Mouse (Mus musculus) ES-Bruce4 (cell line): ENCODE measurements at regions not wholly inside any gene's neighbourhood (a gene's known extent, or its start where the extent isn't known, plus 50 kb on each side); places are given as distances from the start of the nearest gene placed in this dataset.

Source experiments
- H3K27ac ChIP-seq: 2 replicates; pipeline ENCODE4 v1.5.1; 2012; ENCODE audit warnings: low read length, inconsistent platforms; ENCODE audit not compliant: insufficient read depth
- H3K27me3 ChIP-seq: 2 replicates; pipeline ENCODE4 v1.6.1; 2012; ENCODE audit warnings: mild to moderate bottlenecking, low read length, inconsistent platforms; ENCODE audit not compliant: control insufficient read depth, poor library complexity, insufficient read depth, severe bottlenecking
- H3K36me3 ChIP-seq: 2 replicates; pipeline ENCODE4 v1.6.1; 2012; ENCODE audit warnings: inconsistent platforms, mild to moderate bottlenecking, low read length, moderate library complexity; ENCODE audit not compliant: control insufficient read depth, poor library complexity, insufficient read depth, severe bottlenecking
- H3K4me1 ChIP-seq: one replicate; pipeline ENCODE4 v1.8.1; 2011; ENCODE audit warnings: low read length; ENCODE audit not compliant: control insufficient read depth, insufficient read depth
- H3K4me3 ChIP-seq: 2 replicates; pipeline ENCODE4 v1.5.1; 2011; ENCODE audit warnings: low read depth, mild to moderate bottlenecking, low read length
- H3K9ac ChIP-seq: 2 replicates; pipeline ENCODE4 v1.6.1; 2012; ENCODE audit warnings: low read depth, mild to moderate bottlenecking, inconsistent platforms; ENCODE audit not compliant: poor library complexity, severe bottlenecking
- H3K9me3 ChIP-seq: replicated peaks from 2 replicates; pipeline ENCODE4 v1.6.1; 2012; ENCODE audit warnings: mild to moderate bottlenecking, low read length, inconsistent platforms; ENCODE audit not compliant: control insufficient read depth, poor library complexity, insufficient read depth, severe bottlenecking
- CTCF ChIP-seq: IDR thresholded peaks from one replicate; pipeline ENCODE4 v1.8.1; 2011; ENCODE audit warnings: low read depth, low read length
- EP300 ChIP-seq: IDR thresholded peaks from 2 replicates; pipeline ENCODE4 v1.6.1; 2011; ENCODE audit warnings: low read depth, low read length; ENCODE audit not compliant: insufficient read depth
- POLR2A ChIP-seq: IDR thresholded peaks from one replicate; pipeline ENCODE4 v1.8.1; 2011; ENCODE audit warnings: low read length; ENCODE audit not compliant: insufficient read depth

- no peaks in the 10 kb centered on the region for H3K36me3 ChIP-seq
- no peak overlapping the region for H3K27ac ChIP-seq
- no peaks in the 10 kb centered on the region for H3K4me1 ChIP-seq
- no peaks in the 10 kb centered on the region for H3K27me3 ChIP-seq
- no peaks in the 10 kb centered on the region for H3K9me3 ChIP-seq
- H3K9ac ChIP-seq = no peak overlapping the region
- TF ChIP-seq EP300 (no peak), POLR2A (no peak), CTCF (no peak)
- no peak overlapping the region for H3K4me3 ChIP-seq
These were observed 106.9 kb upstream of the Igsf10 start for GRCm38 (mm10) chr3:59451084-59451483.

GRCm38 (mm10) chr3:59423621-59424020, 79.4 kb upstream of the Igsf10 start:
- Histone ChIP-seq H3K9me3 (no peaks in the 10 kb centered on the region), H3K4me3 (no peak overlapping the region), H3K27ac (no peak overlapping the region), H3K27me3 (no peaks in the 10 kb centered on the region), H3K4me1 (no peaks in the 10 kb centered on the region), H3K36me3 (no peaks in the 10 kb centered on the region), H3K9ac (no peak overlapping the region)
- no peak for TF ChIP-seq POLR2A
- TF ChIP-seq CTCF = no peak
- TF ChIP-seq EP300 = no peak

- Histone ChIP-seq H3K27me3 (no peaks in the 10 kb centered on the region), H3K4me1 (no peaks in the 10 kb centered on the region), H3K4me3 (no peak overlapping the region), H3K36me3 (no peaks in the 10 kb centered on the region), H3K9me3 (no peaks in the 10 kb centered on the region), H3K9ac (no peak overlapping the region), H3K27ac (no peak overlapping the region)
- TF ChIP-seq CTCF = no peak
- TF ChIP-seq POLR2A = no peak
- TF ChIP-seq EP300 = no peak
These were observed 64.9 kb upstream of the Igsf10 start for GRCm38 (mm10) chr3:59409131-59409530.

- H3K4me1 ChIP-seq = no peaks in the 10 kb centered on the region
- H3K9me3 ChIP-seq = no peaks in the 10 kb centered on the region
- H3K9ac ChIP-seq = no peak overlapping the region
- no peak overlapping the region for H3K27ac ChIP-seq
- TF ChIP-seq POLR2A = no peak
- TF ChIP-seq CTCF = no peak
- no peak for TF ChIP-seq EP300
- H3K36me3 ChIP-seq = no peaks in the 10 kb centered on the region
- H3K4me3 ChIP-seq = no peak overlapping the region
- no peaks in the 10 kb centered on the region for H3K27me3 ChIP-seq
These were observed 61.8 kb upstream of the Igsf10 start for GRCm38 (mm10) chr3:59406035-59406434.

GRCm38 (mm10) chr3:59401856-59402255, 57.7 kb upstream of the Igsf10 start:
- H3K27ac ChIP-seq = no peak overlapping the region
- no peaks in the 10 kb centered on the region for H3K9me3 ChIP-seq
- H3K27me3 ChIP-seq = no peaks in the 10 kb centered on the region
- H3K4me1 ChIP-seq = no peaks in the 10 kb centered on the region
- no peak overlapping the region for H3K9ac ChIP-seq
- TF ChIP-seq POLR2A (no peak), EP300 (no peak), CTCF (no peak)
- H3K4me3 ChIP-seq = no peak overlapping the region
- H3K36me3 ChIP-seq = no peaks in the 10 kb centered on the region

GRCm38 (mm10) chr3:59401425-59401824, 57.2 kb upstream of the Igsf10 start:
- Histone ChIP-seq H3K9ac (no peak overlapping the region), H3K27me3 (no peaks in the 10 kb centered on the region), H3K36me3 (no peaks in the 10 kb centered on the region), H3K27ac (no peak overlapping the region), H3K4me3 (no peak overlapping the region), H3K4me1 (no peaks in the 10 kb centered on the region), H3K9me3 (no peaks in the 10 kb centered on the region)
- no peak for TF ChIP-seq CTCF
- TF ChIP-seq EP300 = no peak
- TF ChIP-seq POLR2A = no peak
